Mouse (Mus musculus) C2C12 (cell line): Measurements from ENCODE around the gene Zfyve9. TPM values are rescaled to one million over a fixed set of nuclear protein-coding genes. Genes with fewer than 3 reads are reported as not detected.

Experiments
- H3K27me3 ChIP-seq: one replicate; pipeline ENCODE4 v1.6.1; 2011; ENCODE audit not compliant: control insufficient read depth, insufficient read depth, insufficient read length
- H3K36me3 ChIP-seq: one replicate; pipeline ENCODE4 v1.6.1; 2011; ENCODE audit not compliant: control insufficient read depth, insufficient read depth
- H3K4me3 ChIP-seq: one replicate; pipeline ENCODE4 v1.5.1; 2011; ENCODE audit warnings: mild to moderate bottlenecking, control low read depth; ENCODE audit not compliant: poor library complexity, insufficient read depth, severe bottlenecking
- H3K79me2 ChIP-seq: one replicate; pipeline ENCODE4 v1.6.1; 2011; ENCODE audit not compliant: control insufficient read depth, insufficient read depth
- H3K79me3 ChIP-seq: one replicate; pipeline ENCODE4 v1.6.1; 2011; ENCODE audit warnings: low read depth, control low read depth
- H3ac ChIP-seq: one replicate; pipeline ENCODE3; 2011; ENCODE audit warnings: low read depth; ENCODE audit not compliant: control insufficient read depth, insufficient read length
- CEBPB ChIP-seq: IDR thresholded peaks from one replicate; pipeline ENCODE4 v1.6.1; 2011; ENCODE audit warnings: low read depth, mild to moderate bottlenecking, control low read depth, moderate library complexity
- CTCF ChIP-seq: IDR thresholded peaks from one replicate; pipeline ENCODE4 v1.5.1; 2011; ENCODE audit not compliant: control insufficient read depth, insufficient read depth, insufficient read length
- FOSL1 ChIP-seq: IDR thresholded peaks from one replicate; pipeline ENCODE4 v1.8.0; 2011; ENCODE audit warnings: mild to moderate bottlenecking, low read length; ENCODE audit not compliant: poor library complexity, insufficient read depth, severe bottlenecking
- MAX ChIP-seq: IDR thresholded peaks from one replicate; pipeline ENCODE4 v1.6.1; 2011; ENCODE audit warnings: mild to moderate bottlenecking, control low read depth
- MYOD1 ChIP-seq: IDR thresholded peaks from one replicate; pipeline ENCODE4 v1.6.1; 2011; ENCODE audit warnings: low read depth; ENCODE audit not compliant: control insufficient read depth, insufficient read length
- MYOG ChIP-seq: IDR thresholded peaks from one replicate; pipeline ENCODE4 v1.6.1; 2011; ENCODE audit not compliant: control insufficient read depth, insufficient read length; ENCODE audit errors: extremely low read depth
- USF1 ChIP-seq: IDR thresholded peaks from one replicate; pipeline ENCODE4 v1.6.1; 2011; ENCODE audit warnings: low read depth, mild to moderate bottlenecking, control low read depth, moderate library complexity
- polyA plus RNA-seq: library from polyadenylated mRNA; unstranded; fragments of >200 nt; fragmentation: generic; extraction: Trizol; gene quantifications from one replicate; pipeline ENCODE4 v1.2.1, GENCODE M21; 2012; ENCODE audit warnings: missing spikeins

The Zfyve9 gene
- polyA plus RNA-seq, 1 experiment: 5.5 TPM

GRCm38 (mm10) chr4:108638752-108639151 is 141.8 kb downstream of the Zfyve9 start:
- H3K79me2 ChIP-seq: no peaks in the 10 kb centered on the region
- peaks cover 34% of the 10 kb centered on the region for H3K36me3 ChIP-seq
- H3K27me3 ChIP-seq: no peaks in the 10 kb centered on the region
- H3K4me3 ChIP-seq: no peak overlapping the region
- H3K79me3 ChIP-seq: no peaks in the 10 kb centered on the region
- no peak for TF ChIP-seq MYOG
- no peak for TF ChIP-seq MAX
- no peak for TF ChIP-seq USF1
- TF ChIP-seq FOSL1: no peak
- no peak for TF ChIP-seq CTCF
- TF ChIP-seq MYOD1: no peak
- TF ChIP-seq CEBPB: no peak
- no peak overlapping the region for H3ac ChIP-seq

GRCm38 (mm10) chr4:108637721-108638120 is 142.9 kb downstream of the Zfyve9 start:
- Histone ChIP-seq H3K4me3 (no peak overlapping the region), H3K36me3 (peaks cover 44% of the 10 kb centered on the region), H3K79me2 (no peaks in the 10 kb centered on the region), H3ac (no peak overlapping the region), H3K27me3 (no peaks in the 10 kb centered on the region), H3K79me3 (no peaks in the 10 kb centered on the region)
- no peak for TF ChIP-seq USF1
- no peak for TF ChIP-seq MAX
- TF ChIP-seq FOSL1: no peak
- no peak for TF ChIP-seq MYOG
- no peak for TF ChIP-seq CEBPB
- TF ChIP-seq CTCF: no peak
- TF ChIP-seq MYOD1: no peak

- TF ChIP-seq CTCF (no peak), MYOG (no peak), MAX (no peak), CEBPB (no peak), USF1 (no peak), FOSL1 (no peak), MYOD1 (no peak)
Measured at GRCm38 (mm10) chr4:108635101-108635500, 145.5 kb downstream of the Zfyve9 start.

GRCm38 (mm10) chr4:108634696-108635095 is 145.9 kb downstream of the Zfyve9 start:
- Histone ChIP-seq H3ac (no peak overlapping the region), H3K27me3 (no peaks in the 10 kb centered on the region), H3K79me3 (no peaks in the 10 kb centered on the region), H3K4me3 (no peak overlapping the region), H3K36me3 (peaks cover 64% of the 10 kb centered on the region), H3K79me2 (no peaks in the 10 kb centered on the region)
- TF ChIP-seq MAX: no peak
- no peak for TF ChIP-seq CEBPB
- TF ChIP-seq MYOD1: no peak
- TF ChIP-seq CTCF: no peak
- TF ChIP-seq FOSL1: no peak
- no peak for TF ChIP-seq MYOG
- TF ChIP-seq USF1: no peak

More at GRCm38 (mm10) chr4:108635101-108635500, 145.5 kb downstream of the Zfyve9 start:
- no peak overlapping the region for H3K4me3 ChIP-seq
- no peaks in the 10 kb centered on the region for H3K27me3 ChIP-seq
- H3ac ChIP-seq: no peak overlapping the region
- peaks cover 60% of the 10 kb centered on the region for H3K36me3 ChIP-seq
- no peaks in the 10 kb centered on the region for H3K79me3 ChIP-seq
- H3K79me2 ChIP-seq: no peaks in the 10 kb centered on the region

GRCm38 (mm10) chr4:108633703-108634102 is 146.9 kb downstream of the Zfyve9 start:
- Histone ChIP-seq H3K36me3 (peaks cover 73% of the 10 kb centered on the region), H3K79me3 (no peaks in the 10 kb centered on the region), H3K4me3 (no peak overlapping the region), H3ac (no peak overlapping the region), H3K27me3 (no peaks in the 10 kb centered on the region), H3K79me2 (no peaks in the 10 kb centered on the region)
- TF ChIP-seq FOSL1 (no peak), MYOD1 (no peak), USF1 (no peak), MAX (no peak)

- Histone ChIP-seq H3K79me2 (no peaks in the 10 kb centered on the region), H3K79me3 (no peaks in the 10 kb centered on the region), H3K27me3 (no peaks in the 10 kb centered on the region), H3K36me3 (peaks cover 76% of the 10 kb centered on the region), H3K4me3 (no peak overlapping the region), H3ac (no peak overlapping the region)
- TF ChIP-seq MYOG (no peak), FOSL1 (no peak), MYOD1 (no peak)
Measured at GRCm38 (mm10) chr4:108631616-108632015, 149.0 kb downstream of the Zfyve9 start.
